Mouse (Mus musculus) CH12F3 (cell line): ENCODE data around the gene Kcnk15.

Experiments used
- in situ Hi-C: fragments of 300-500 bp; cut with MboI; formaldehyde crosslinking; loops from 2 replicates; pipeline ENCODE4 v1.14.3; 2020; ENCODE audit warnings: low sequenced_read_pairs

Kcnk15 gene

GRCm38 (mm10) chr2:163874877-163875276 lies 21.4 kb downstream of the Kcnk15 start:
- in situ Hi-C loops: no loop called here

DNA sequence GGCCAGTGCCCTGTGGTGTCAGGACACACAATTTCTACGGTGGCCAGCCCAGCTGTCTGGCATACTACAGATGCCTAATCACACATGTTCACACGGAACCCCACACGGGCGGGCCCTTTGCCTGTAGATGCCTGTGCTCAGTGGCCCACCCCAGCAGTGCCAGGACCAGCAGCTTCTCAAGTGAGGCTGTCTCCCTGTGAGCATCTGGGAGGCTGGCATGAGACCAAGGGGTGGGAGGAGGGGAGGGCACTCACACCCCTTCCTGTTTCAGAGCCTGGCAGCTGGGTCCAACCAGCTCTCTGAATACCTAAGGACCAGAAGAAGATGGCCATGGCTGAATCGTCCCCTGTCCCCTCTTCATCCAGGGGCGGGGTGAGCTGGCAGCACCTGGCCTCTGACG lies 22.0 kb downstream of the Kcnk15 start:
- in situ Hi-C loops: no loop called here

DNA sequence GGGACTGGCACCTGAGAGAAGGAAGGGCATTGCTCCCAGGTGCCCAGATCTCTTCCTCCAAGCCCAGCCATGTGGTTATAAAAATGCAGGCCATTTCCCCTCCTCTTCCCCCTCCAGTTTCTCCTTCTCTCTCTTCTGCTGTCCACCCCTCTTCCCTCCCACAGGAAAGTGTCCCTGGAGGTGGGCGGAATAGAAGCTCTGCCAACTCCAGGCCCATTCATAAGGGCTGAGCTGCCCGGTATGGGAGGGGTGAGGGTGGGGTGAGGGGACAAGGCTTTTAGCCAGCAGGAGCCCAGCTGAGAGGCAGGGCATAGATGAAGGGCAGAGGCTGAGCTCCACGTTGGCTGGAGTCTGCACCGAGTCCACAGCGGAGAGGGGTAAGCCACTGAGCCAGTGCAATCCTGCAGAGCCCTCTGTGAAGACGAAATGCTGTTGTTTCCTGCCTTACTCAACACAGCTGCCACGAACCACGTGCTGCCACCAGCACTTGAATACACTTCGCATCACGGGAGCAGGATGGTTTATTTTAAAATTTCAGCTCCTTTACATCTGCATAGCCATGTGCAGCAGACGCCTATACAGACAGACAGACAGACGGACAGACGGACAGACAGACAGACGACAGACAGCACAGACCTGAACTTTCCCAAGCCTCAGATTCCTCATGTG lies 23.5 kb downstream of the Kcnk15 start:
- in situ Hi-C loops: no loop called here

GRCm38 (mm10) chr2:163880891-163881290 lies 27.4 kb downstream of the Kcnk15 start:
- in situ Hi-C loops: no loop called here

DNA sequence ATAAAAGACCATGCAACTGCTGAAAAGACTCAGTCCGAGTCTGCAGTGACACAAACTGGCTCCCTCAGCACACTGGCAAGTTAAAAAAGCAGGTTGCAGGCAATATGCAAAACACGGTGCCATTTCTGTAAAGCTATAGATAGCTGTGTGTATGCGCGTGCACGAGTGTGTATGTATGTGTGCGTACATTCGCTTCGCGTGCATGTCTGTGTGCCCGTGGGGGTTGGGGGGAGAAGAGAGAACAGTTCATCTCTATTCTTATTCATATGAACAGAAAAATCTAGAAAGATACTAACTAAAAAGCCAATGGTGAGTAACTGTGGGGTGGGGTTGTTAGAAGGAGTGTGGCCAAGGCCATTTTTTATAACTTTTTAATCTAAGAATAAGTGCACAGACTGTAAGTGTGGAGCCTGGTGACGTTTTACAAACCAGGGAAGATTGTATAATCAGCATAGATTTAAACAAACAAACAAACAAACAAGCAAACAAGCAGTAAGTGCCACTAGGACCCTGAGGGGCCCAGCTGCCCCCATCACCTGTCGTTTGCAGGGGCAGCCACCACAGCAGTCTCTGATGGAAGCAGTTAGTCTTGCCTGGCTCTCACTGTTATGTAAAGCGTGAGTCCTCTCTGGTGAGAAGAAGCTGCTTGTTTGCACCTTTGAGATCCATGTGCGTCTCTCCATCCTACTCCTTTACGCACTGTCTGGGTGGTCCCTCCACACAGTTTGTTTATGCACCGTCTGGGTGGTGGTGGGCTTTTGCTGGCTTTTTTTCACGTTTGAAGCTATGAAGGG lies 29.6 kb downstream of the Kcnk15 start:
- in situ Hi-C loops: no loop called here

- in situ Hi-C loops: no loop called here
These were observed 36.0 kb downstream of the Kcnk15 start for GRCm38 (mm10) chr2:163889411-163889810.

GRCm38 (mm10) chr2:163890586-163890985 lies 37.1 kb downstream of the Kcnk15 start:
- in situ Hi-C loops: no loop called here

GRCm38 (mm10) chr2:163891271-163891670 lies 37.8 kb downstream of the Kcnk15 start:
- in situ Hi-C loops: no loop called here

- in situ Hi-C loops: no loop called here
These were observed 40.3 kb downstream of the Kcnk15 start for GRCm38 (mm10) chr2:163893446-163894370.

GRCm38 (mm10) chr2:163895156-163895555 lies 41.7 kb downstream of the Kcnk15 start:
- in situ Hi-C loops: no loop called here

DNA sequence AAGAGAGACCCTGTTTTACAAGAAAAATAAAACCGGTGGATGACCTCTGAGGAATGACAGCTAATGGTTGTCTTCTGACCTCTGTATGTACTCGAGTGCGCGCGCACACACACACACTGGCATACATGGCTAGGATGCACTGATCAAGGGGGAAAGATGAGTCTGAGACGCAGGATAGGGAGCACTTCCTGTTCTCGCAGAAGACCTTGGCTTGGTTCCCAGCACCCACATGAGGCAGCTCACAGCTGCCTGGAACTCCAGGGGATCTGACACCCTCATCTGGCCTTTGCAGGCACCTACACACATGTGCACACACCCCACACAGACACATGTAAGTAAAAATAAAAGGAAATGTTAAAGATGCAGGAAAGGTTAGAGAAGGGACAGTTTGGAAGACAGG lies 43.6 kb downstream of the Kcnk15 start:
- in situ Hi-C loops: no loop called here

DNA sequence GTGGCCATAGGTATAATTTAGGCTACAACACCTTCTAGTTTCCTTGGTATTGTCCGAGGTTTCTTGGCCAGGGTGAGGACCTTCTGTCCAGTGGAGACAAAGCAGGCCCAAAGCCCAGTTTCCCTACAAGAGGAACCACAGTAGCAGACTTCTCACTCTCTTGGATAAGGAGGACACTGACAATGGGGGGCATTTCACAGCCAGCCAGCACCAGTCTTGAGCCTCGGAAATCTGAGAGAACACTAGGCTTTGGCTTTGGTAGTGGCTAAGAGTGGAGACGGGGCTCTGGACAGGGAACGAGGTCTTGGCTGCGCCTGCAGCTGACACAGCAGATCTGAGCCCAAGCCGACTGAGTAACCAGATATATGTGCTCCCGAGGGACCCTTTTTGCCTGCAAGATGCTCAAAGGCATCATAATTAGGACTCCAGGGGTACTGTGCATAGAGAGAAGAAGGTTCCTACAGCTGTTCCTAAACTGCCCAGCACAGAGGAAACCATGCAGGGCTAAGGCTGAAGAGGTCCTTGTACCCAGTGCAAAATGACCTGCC lies 44.6 kb downstream of the Kcnk15 start:
- in situ Hi-C loops: no loop called here

GRCm38 (mm10) chr2:163899910-163900411 lies 46.5 kb downstream of the Kcnk15 start:
- in situ Hi-C loops: no loop called here

DNA sequence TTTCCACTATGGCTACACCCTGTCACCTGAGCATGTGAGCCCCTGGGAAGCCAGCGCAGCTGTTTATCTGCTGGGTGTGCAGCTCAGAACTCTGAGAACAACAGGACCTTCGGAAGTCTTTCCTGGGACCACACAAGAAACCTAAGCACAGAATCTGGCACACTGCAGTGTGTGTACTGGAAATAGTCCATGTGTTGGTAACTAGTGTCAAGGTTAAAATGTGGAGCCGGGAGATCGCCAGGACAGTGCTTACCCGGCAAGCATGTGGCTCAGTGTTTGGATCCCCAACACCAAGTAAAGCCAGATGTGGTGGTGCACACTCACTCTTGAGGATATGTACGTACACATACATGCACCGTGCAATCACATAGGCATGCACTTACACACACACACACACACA lies 47.6 kb downstream of the Kcnk15 start:
- in situ Hi-C loops: no loop called here

DNA sequence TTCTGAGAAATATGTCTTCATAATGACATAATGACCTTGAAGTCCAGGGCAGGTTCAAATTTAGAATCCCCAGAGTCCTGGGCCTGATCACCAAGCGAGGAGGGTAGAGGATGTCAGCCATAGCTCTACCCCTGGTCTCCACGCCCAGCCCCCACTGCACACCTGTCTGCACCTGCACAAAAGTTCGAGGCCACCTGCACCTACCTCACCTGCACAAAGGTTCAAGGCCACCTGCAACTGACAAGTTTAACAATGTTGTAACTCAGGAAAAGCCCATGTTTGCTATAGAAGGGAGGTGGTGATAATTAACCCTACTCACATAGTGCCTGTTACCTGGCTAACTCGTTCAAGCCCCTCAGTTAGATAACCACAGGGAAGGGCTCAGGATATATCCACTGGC lies 49.0 kb downstream of the Kcnk15 start:
- in situ Hi-C loops: no loop called here

GRCm38 (mm10) chr2:163903461-163903860 lies 50.0 kb downstream of the Kcnk15 start:
- in situ Hi-C loops: no loop called here

GRCm38 (mm10) chr2:163904323-163904722 lies 50.9 kb downstream of the Kcnk15 start:
- in situ Hi-C loops: no loop called here

DNA sequence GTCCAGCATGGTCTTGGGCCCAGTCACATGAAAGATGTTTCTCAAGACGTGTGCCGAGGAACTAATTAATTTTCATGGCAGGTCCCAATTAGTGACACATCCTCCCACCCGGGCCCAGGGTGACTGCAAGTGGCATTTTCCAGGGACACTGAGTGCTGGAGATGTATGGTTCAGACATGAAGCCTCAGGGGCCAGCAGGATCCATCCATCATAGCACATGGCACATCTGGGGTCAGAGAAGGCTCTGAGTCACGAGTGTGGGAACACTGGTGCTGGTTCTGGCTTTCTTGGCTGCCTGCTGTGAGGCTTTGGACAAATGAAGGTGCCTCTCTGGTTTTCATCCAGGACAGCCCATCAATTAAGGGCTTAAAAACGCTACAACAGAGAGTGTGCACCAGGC lies 53.7 kb downstream of the Kcnk15 start:
- in situ Hi-C loops: no loop called here
